Mouse (Mus musculus): ENCODE data around the gene Dnm3.

Gene Dnm3

DNA sequence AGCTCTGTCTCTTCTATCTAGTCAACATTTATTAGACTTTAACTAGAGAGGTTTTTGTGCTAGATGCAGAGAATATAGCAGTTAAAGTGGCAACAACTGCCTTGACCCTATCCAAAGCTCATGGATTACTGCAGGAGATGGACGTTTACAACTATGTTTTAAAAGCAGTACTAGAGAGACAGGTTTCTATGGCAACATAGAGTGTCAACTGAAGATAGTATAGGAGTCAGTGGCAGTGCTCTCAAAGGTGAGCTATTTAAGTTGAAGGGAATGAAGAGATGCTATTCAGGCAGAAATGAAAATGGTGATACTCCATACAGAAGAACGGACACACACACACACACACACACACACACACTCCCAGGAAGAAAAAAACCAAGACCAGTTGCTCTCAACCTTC, 225.0 kb downstream of the Dnm3 start:
- no peak for DNase-seq (ENCODE audit: low spot score)

DNA sequence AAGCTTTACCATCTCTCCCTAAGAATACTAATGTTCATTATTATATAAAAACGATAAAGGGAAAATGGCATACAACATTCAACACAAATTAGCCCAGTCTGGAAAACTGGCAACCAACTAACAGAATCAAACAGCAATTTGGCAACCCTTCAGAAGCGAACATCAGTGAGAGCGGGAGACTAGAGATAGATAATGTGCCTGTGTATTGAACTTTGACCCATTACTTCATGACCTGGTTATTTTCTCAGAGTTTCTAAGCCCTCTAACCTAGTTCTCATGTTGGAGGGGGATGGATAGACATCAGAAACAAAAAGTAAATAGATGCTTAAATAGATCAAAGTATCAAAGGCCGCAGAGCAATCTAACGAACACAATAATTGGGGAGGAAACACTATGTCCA, 230.6 kb downstream of the Dnm3 start:
- no peak for DNase-seq (ENCODE audit: low spot score)

DNA sequence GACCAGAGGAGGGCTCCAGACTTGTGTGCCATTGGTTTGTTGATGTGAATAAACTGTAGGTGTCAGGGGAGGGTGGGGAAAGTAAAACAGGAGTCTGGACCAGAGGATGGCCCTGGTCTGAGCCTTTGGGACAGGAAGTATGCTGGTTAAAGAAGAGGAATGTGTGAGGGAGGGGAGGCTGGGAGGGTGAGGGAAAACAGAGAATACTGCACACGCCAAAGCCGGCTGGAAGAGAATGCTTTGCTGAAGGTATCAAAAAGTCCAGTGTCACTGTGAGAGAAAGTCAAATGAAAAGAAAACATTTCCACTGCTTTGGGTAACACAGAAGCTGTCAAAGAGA, 234.2 kb downstream of the Dnm3 start:
- no peak for DNase-seq (ENCODE audit: low spot score)

DNA sequence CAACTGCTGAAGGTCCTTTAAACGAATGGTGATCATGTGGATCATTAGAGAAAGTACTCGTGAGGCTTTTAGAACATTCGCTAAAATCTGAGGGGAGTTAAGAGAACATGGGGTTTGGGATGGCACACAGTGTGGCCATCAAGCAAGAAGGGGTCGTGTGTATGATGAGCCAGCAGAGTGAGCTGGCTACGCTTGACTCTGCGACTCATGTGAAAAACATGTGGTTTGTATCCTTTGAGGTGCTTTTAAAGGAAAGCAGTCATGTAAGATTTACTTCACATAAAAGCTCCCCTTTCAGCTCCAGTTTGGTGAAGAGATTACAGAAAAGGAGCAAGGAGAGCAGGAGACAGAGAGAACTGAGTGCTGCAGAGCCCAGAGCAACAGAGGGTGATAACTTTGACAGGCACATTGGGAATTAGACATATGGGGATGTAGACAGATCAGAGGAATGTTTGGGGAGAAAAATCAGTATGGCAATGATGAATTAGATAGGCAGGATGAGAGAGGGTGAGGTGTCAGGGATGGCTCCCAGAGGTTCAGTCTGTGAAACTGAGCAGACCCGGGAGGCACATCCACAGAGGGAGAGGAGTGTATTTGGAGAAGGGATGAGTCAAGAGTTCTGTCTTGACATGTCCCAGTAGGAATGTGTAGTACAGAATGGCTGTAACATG, 234.7 kb downstream of the Dnm3 start:
- no peak for DNase-seq (ENCODE audit: low spot score)

DNA sequence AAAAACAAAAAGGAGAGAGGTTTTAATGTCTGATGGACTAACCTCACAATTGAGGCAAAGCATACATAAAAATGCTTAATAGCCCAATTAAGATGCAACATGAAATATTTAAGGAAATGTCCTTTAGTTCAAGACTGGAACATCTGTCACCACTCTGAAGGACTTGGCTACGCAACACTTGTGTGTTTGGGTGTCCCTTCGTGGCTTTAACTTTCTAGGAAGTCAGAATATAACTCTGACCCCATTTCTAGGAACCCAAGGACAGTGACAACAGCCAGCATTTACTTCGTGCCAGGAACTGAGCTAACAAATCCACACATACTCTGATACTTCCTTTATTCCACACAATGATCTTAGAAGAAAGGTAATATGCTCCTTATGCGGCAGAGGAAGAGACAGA, 237.1 kb downstream of the Dnm3 start:
- no peak for DNase-seq (ENCODE audit: low spot score)

DNA sequence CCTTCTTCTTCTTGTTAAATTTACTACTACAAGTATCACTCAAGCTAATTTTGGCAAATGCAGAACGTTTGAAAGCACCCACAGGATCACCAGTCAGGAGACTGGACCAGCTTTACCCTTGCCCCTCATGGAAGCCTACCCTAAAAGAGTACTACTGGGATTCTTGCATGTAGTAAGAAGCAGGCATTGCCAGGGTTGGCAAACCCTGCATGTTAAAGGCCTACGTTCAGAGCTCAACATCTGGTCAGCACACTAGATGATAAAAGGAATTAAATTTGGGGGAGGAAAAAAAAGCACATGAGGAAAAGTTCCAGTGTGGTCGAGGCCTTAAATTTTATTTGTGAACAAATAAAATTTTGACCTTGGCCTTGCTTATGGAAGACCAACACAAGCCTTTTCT, 239.2 kb downstream of the Dnm3 start:
- no peak for DNase-seq (ENCODE audit: low spot score)

DNA sequence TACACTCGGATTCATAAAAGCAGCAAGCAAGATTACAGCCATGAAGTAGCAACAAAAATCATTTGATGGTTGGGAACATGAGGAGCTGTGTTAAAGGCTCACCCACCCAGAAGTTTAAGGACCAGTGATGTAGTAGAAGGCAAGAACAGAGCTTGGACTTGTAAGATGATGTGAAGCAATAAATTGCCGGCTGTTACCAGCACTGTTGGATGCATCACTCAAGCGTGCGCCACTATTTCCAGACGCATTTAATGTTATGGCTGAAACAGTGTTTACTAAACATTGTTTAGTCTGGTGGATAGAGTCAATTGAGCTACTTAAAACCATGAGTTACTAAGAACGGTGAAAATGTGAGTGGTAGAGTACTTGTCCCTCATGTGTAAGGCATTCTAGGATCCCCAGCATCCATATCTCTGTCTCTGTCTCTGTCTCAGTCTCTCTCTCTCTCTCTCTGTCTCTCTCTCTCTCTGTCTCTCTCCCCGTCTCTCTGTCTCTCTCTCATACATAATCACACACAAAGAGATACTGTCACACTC, 241.1 kb downstream of the Dnm3 start:
- no peak for DNase-seq (ENCODE audit: low spot score)

DNA sequence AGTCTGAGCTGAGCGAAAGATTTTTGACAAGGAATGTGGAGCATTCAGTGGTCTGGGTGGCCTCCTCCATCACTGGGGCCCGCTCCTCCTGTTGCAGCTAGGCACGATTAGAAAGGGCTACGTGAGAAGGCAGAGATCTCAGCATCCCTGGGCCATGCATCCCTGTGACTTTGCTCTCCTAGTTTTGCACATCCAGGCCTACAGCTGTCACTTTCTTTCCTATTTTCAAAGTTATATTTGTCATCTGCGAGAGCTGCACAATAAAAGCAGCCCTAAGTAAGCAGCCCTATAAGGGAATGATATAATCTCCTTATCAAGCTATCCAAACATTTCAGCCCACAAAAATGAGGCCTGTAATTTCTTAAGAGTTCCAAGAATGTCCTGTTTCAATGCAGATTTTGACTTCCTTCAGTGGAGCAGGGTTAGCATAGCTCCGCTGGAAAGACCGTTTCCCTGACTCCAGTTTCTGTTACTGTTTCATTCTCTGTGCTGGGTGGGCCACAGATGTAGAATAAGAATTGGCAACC, 252.2 kb downstream of the Dnm3 start:
- DNase-seq (ENCODE audit: low spot score), result no peak

DNA sequence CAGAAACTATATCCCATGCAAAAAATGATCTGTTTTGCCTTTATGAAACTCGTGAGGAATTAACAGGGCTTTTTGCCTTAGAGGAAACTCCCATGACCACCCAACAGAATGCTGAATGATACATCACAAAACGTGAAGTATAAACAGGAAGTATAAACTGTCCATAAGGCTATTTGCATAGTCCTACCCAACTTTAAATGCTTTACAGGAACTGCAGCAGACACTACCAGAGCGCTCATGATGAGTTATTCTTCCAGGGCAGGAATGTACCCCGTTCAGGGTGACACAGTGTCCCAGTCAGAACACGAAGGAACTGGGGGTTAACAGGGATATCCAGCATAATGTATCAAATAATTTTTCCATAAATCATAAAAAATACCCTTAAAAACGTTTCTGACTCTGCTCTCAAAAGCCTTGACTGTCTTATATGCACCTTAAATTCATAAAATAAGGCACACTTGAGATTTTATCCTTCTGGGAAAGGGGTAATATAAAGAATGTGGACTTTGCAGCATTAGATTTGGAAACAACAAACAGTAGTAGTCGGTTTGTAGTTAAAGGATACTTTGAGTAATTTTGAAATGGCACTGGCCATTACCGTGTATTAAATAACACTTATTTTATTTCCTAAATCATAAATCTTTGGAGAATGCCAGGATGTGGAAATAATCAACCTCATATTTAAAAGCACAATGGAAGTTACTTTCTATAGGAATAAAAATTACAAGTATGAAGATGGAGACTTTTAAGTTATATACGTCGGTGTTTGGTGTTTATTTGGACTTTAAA, 252.8 kb downstream of the Dnm3 start:
- DNase-seq (ENCODE audit: low spot score), result no peak

DNA sequence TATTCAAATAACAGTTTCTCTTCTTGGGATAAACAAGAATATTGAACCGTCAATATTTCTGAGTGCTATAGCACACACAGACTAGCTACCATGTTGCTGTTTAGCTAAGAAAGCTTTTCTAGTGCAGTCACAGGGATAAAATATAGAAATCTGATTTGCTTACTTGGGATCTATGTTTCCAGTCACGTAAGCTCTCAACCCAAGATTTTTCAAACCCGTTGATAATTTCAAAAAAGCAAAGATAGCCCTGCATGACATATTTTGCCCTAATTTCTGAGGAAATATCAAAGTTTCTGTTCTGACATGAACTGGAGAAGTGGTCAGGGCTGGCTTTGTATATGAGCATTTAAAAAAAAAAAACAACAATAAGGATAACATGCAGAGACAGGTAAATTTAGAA, 253.8 kb downstream of the Dnm3 start:
- DNase-seq (ENCODE audit: low spot score), result no peak

DNA sequence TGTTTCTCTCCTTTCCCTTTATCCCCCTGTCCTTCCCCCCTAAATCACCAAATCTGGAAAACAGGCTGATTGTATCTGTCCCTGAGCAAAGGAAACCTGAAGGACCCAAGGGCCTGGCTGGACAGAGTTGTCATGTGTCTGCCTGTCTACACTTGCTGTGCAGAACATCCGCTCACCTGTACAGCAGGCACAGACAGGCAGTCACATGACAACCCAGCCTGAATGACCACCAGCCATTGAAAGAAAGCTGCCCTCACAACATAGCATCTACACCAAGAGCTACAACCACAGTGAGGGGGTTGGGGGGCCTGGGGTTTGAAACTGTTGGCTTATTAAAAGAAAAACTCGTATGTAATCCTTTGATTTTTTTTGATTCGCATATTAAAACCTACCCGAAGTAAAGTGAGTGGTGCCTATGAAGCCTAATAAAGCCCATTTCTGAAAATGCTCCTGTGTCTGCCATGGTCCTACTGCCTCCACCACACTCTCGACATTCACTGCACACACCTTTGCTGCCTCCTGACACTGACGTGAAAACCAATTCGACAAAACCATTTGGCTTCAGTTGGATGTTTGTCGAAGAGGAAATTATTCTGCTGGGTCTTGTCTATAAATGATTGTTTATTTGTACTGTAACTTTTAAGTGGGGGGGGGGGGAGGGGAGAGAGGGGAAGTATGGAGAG, 254.4 kb downstream of the Dnm3 start:
- DNase-seq (ENCODE audit: low spot score), result no peak

DNA sequence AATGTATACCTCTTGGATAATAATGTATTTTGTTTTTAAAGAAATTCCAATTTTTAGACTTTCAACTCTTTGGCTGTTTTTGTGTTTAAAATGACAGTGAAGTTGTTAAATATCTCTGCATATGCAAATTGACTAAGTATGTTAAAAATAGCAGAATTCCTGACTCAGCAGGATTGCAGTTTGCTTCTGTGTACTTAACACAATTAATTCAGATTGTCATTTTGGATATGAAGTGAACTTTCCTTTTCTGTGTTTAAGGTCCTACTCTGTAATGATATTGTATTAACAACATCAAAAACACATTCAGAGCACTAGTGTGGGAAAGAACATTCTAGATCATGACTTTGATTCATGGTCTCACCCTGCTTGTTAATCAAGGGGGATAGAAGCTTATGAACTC, 255.5 kb downstream of the Dnm3 start:
- DNase-seq (ENCODE audit: low spot score), result no peak

DNA sequence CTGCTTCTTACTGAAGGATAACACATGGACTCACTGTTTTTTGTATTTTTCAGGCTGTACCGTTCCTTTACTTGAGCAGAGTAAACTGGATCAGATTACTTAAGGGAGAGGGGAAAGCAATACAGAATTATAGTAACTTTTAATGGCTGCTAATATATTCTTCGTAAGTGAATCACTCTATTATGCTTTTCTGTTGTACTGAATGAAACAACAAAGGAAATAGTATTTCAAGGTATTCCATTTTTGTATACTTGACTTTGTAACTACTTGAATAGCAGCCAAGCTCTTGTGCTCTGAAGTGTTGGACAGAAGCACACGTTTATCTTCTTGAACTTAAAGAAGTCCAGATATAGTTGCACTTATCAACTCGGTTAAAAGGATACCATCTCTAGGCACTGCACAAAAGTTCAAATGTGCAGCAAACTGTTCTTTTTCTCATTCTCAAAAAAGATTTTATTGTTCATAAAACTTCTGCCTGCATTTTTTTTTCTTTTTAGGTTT, 256.0 kb downstream of the Dnm3 start:
- DNase-seq (ENCODE audit: low spot score), result no peak

DNA sequence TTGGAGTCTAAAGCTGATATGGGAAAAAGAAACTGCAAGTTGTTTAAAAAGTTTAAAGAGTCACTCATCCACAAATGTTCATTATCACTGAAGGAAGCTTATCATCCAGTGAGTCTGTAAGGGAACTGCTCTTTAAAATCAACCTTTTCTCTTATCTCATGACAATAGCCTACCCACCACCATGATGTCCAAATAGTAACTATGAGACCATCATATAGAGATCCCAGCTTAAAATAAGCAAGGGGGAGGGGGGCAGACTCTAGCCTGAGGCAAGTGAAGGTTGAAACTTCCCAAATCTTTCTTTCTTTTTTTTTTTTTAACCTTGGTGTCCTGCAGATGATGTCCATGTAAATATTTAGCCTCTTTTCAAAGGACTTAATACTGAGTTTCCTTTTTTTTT, 256.9 kb downstream of the Dnm3 start:
- DNase-seq (ENCODE audit: low spot score), result no peak

DNA sequence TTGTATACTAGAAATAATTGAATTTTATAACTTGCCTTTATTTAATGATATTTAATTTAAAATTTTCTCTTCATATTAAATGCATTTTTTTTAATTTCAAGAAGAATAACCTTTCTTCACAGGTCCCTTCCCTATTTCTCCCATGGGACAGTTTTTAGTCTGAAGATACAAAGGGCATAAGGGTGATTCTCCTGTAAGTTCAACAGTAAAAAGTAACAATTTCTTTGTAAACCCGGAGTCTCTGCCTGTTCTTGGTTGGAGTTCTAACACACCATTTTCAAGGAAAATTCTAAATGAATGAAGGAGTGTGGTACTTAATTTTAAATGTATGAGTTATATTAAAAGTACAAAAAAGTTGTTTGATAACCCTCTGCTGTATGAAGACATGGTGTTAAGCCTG, 258.1 kb downstream of the Dnm3 start:
- no peak for DNase-seq (ENCODE audit: low spot score)

DNA sequence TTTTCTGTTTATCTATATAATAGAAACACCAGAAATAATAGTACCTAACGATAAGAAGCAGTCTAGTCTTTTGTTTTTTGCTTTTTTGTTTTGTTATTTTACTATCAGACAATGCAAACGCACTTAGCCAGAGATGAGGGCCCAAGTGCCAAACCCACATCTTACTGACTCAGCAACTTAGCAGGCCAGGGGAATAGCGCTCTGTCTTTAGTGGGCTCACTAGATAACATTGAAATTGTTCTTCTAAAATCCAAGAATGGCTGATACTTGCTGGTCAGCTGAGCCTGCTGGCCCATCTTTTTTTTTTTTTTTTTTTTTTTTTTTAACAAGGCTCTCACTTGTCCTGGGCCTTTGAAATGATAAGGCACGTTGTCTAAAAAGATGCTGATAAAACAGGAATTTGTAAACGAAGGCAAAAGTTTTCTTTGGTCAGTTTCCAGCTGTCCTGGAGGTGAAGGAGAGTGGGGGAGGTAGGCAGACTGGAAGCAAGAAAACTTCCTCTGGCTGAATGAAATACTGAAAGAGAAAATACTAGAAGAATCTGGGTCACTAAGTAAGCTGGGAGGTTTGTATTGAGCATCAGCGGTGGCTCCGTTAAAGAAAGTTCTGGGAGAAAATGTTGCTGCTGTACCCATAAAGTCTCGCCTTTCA, 259.2 kb downstream of the Dnm3 start:
- DNase-seq (ENCODE audit: low spot score), result peak; percentile 45

DNA sequence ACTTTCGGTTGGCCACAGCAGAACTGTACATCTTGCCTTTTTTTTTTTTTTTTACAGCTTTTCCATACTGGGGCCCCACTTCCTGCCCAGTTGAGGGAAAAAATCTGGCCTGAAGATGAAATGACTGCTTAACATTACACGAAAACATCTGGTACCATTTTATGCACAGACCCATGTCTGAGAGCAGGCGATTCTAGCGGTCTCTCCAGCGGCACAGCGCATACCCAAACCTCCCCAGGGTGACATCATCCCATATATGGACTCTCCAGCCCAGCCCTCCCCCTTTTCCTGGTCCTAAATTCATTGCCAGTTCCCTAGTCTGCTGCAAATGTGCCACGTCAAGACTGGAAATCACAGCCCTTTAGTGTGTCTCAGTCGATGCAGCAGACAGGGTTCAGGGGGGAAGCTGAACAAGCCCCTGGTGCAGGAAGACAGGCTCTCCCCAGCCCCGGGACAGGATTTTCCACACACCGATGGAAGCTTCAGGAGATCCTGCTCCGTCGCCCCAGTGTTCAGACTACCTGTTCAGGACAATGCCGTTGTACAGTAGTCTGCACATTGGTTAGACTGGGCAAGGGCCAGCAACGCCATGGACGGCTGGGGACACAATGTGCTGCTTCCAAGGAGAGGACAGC, 260.4 kb downstream of the Dnm3 start:
- DNase-seq (ENCODE audit: low spot score), result peak; percentile 92

DNA sequence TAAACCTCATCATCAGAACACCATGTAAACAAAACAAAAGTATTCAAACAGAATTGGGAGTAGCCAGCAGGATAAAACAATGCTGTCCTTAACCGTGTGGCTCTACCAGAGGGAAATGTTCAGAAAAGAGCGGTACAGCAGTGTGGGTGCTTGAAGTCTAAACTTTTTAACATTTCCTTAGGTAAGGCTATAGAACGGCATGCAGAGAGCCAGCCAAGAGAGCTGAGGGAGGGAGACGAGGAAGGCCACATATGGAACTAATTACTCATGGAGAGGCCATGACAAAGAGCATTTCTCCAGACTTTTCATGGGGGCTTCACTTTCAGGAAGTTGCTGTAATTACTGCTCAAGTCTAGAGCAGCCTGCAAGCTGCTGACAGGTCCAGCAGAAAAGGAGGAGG, 261.2 kb downstream of the Dnm3 start:
- peak; percentile 34 for DNase-seq (ENCODE audit: low spot score)

DNA sequence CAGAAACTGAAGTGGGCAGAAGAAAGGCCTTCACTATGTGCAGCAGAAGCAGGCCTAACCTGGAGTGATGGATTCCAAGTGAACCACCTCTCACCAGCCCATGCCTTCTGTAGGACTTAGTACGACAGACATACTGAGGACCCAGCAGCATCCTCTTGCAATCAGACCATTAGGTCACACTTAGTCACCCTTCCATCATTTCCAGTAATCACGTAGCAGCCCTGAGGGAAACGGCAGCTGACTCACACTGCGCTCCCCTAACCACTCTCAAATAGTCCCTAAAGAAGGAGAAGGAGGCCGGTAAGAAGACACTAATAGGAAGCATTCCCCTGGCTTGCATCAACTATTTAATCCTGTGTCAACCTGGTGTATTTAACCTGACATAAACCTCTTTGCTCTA, 262.1 kb downstream of the Dnm3 start:
- DNase-seq (ENCODE audit: low spot score), result peak; percentile 60

DNA sequence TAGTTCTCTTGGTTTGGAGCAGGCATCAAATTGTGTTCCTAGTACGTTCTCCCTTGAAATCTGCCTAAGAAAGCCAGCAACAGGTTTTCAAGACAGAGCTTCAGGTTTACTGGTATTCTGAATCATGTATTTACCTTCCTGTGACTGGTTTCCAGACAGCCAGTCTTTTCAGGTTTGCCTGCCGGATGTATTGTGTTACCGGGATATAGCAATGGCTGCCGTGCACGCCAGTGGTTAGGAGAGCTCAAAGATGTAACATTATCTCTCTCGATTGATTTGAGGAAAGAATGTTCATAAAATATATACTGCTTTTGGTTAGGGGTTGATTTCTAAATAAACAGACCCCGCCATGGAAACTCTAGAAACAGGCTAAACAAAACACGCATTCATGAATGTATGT, 264.8 kb downstream of the Dnm3 start:
- DNase-seq (ENCODE audit: low spot score), result no peak

DNA sequence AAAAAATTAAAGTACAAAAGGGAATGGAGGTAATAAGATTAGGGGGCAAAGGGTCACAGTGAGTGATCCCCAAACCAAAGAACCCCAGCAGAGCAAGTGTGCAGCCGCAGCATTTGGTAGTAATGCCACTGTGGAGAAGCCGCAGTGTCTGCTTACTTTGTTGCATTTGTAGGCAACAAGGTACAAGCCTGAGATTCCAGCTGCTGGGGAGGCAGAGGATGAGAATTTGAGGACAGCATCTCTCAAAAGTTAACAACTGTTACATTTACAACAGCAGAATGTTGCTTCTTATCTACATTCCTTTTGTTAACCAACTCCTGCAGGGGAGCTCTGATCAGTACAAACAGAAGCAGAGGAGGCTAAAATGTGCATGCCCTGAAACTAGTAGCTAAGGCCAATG, 267.3 kb downstream of the Dnm3 start:
- no peak for DNase-seq (ENCODE audit: low spot score)

Measured in MN1 (cell line).